Mouse (Mus musculus) MEL (cell line): ENCODE measurements around the gene Rpap1. TPM values are rescaled to one million over a fixed set of nuclear protein-coding genes. Genes with fewer than 3 reads are reported as not detected.
A peak's percentile ranks its signal among the peaks of the same experiment; 100 is the strongest.

Experiments
- DNase-seq: peaks from one replicate; pipeline ENCODE4 v3.0.0; 2011; ENCODE audit warnings: low read depth, low spot score
- H3K27ac ChIP-seq: 2 replicates; pipeline ENCODE4 v1.5.1; 2012; ENCODE audit warnings: low read depth, mild to moderate bottlenecking, control low read depth, low read length, moderate library complexity; ENCODE audit not compliant: control insufficient read depth
- H3K27me3 ChIP-seq, 2 experiments: fragments of 150-350 bp in 1 of 2; sonication (generic) in 1 of 2; 2 replicates each; pipeline ENCODE4 v1.6.1; 2012; ENCODE audit warnings: low read length in 2 of 2, mild to moderate bottlenecking in 2 of 2, improper control_type of control experiment in 1 of 2, moderate library complexity in 1 of 2; ENCODE audit not compliant: insufficient read depth in 2 of 2, control insufficient read depth in 1 of 2
- H3K36me3 ChIP-seq, 2 experiments: 2 replicates each; pipeline ENCODE4 v1.6.1; 2012 to 2014; ENCODE audit warnings: low read length in 2 of 2, improper control_type of control experiment in 1 of 2, inconsistent platforms in 1 of 2, mild to moderate bottlenecking in 1 of 2; ENCODE audit not compliant: insufficient read depth in 2 of 2, control insufficient read depth in 1 of 2
- H3K4me1 ChIP-seq, 2 experiments: fragments of 150-350 bp in 1 of 2; sonication (generic) in 1 of 2; 2 replicates each; pipeline ENCODE4 v1.6.1; 2012; ENCODE audit warnings: low read length in 2 of 2, improper control_type of control experiment in 1 of 2, mild to moderate bottlenecking in 1 of 2; ENCODE audit not compliant: insufficient read depth in 2 of 2, control insufficient read depth in 1 of 2
- H3K4me3 ChIP-seq, 2 experiments: fragments of 150-350 bp in 1 of 2; sonication (generic) in 1 of 2; 2 replicates each; pipeline ENCODE4 v1.5.1; 2012; ENCODE audit warnings: low read depth in 2 of 2, low read length in 2 of 2, mild to moderate bottlenecking in 2 of 2, moderate library complexity in 2 of 2, control low read depth in 1 of 2, improper control_type of control experiment in 1 of 2; ENCODE audit not compliant: control insufficient read depth in 1 of 2, insufficient read depth in 1 of 2
- H3K79me2 ChIP-seq: 2 replicates; pipeline ENCODE4 v1.6.1; 2012; ENCODE audit warnings: mild to moderate bottlenecking, low read length, moderate library complexity; ENCODE audit not compliant: control insufficient read depth, poor library complexity, insufficient read depth
- H3K9ac ChIP-seq: 2 replicates; pipeline ENCODE4 v1.6.1; 2012; ENCODE audit warnings: low read depth, mild to moderate bottlenecking, control low read depth, low read length, moderate library complexity; ENCODE audit not compliant: control insufficient read depth, poor library complexity, severe bottlenecking
- H3K9me3 ChIP-seq: fragments of 150-350 bp; sonication (generic); replicated peaks from 2 replicates; pipeline ENCODE4 v1.6.1; 2012; ENCODE audit warnings: mild to moderate bottlenecking, low read length, improper control_type of control experiment, moderate library complexity; ENCODE audit not compliant: insufficient read depth
- BHLHE40 ChIP-seq: IDR thresholded peaks from 2 replicates; pipeline ENCODE4 v1.6.1; 2012; ENCODE audit warnings: low read depth, mild to moderate bottlenecking, inconsistent platforms, low read length, improper control_type of control experiment, borderline replicate concordance
- CHD1 ChIP-seq: IDR thresholded peaks from 2 replicates; pipeline ENCODE4 v1.6.1; 2012; ENCODE audit warnings: low read depth, mild to moderate bottlenecking, inconsistent platforms, low read length, improper control_type of control experiment
- HCFC1 ChIP-seq: IDR thresholded peaks from 2 replicates; pipeline ENCODE4 v1.6.1; 2012; ENCODE audit warnings: low read depth, mild to moderate bottlenecking, inconsistent platforms, low read length, improper control_type of control experiment, moderate library complexity
- JUND ChIP-seq: IDR thresholded peaks from 2 replicates; pipeline ENCODE4 v1.6.1; 2011; ENCODE audit warnings: low read depth, mild to moderate bottlenecking, improper control_type of control experiment, low read length
- KAT2A ChIP-seq: conservative IDR thresholded peaks from 2 replicates; pipeline ENCODE4 v1.6.1; 2012; ENCODE audit warnings: low read depth, low read length, improper control_type of control experiment, inconsistent platforms
- MAFK ChIP-seq: IDR thresholded peaks from 2 replicates; pipeline ENCODE4 v1.6.1; 2011; ENCODE audit warnings: low read depth, mild to moderate bottlenecking, low read length, improper control_type of control experiment, borderline replicate concordance
- MAX ChIP-seq: IDR thresholded peaks from 2 replicates; pipeline ENCODE4 v1.6.1; 2011; ENCODE audit warnings: low read length, improper control_type of control experiment
- MAZ ChIP-seq: IDR thresholded peaks from 2 replicates; pipeline ENCODE4 v1.6.1; 2012; ENCODE audit warnings: low read depth, mild to moderate bottlenecking, inconsistent platforms, low read length, improper control_type of control experiment
- MXI1 ChIP-seq: IDR thresholded peaks from 2 replicates; pipeline ENCODE4 v1.6.1; 2011; ENCODE audit warnings: mild to moderate bottlenecking, low read depth, low read length, improper control_type of control experiment
- MYB ChIP-seq: IDR thresholded peaks from 2 replicates; pipeline ENCODE4 v1.6.1; 2011; ENCODE audit warnings: mild to moderate bottlenecking, low read depth, low read length, improper control_type of control experiment
- MYC ChIP-seq: IDR thresholded peaks from 2 replicates; pipeline ENCODE4 v1.6.1; 2011; ENCODE audit warnings: low read depth, mild to moderate bottlenecking, low read length, improper control_type of control experiment, moderate library complexity
- NELFE ChIP-seq: IDR thresholded peaks from 2 replicates; pipeline ENCODE4 v1.6.1; 2011; ENCODE audit warnings: low read depth, low read length, improper control_type of control experiment
- NRF1 ChIP-seq: IDR thresholded peaks from 2 replicates; pipeline ENCODE4 v1.6.1; 2014; ENCODE audit warnings: low read depth, mild to moderate bottlenecking, inconsistent platforms, low read length, improper control_type of control experiment, moderate library complexity; ENCODE audit not compliant: poor library complexity, insufficient read depth, severe bottlenecking
- POLR2A ChIP-seq, 2 experiments: IDR thresholded peaks; 2 replicates each; pipeline ENCODE4 v1.6.1; 2011 to 2012; ENCODE audit warnings: low read length in 2 of 2, mild to moderate bottlenecking in 2 of 2, control low read depth in 1 of 2, improper control_type of control experiment in 1 of 2, low read depth in 1 of 2, moderate library complexity in 1 of 2; ENCODE audit not compliant: control insufficient read depth in 1 of 2, insufficient read depth in 1 of 2, poor library complexity in 1 of 2
- RCOR1 ChIP-seq: IDR thresholded peaks from 2 replicates; pipeline ENCODE4 v1.6.1; 2012; ENCODE audit warnings: low read depth, mild to moderate bottlenecking, inconsistent platforms, low read length, improper control_type of control experiment
- SIN3A ChIP-seq: IDR thresholded peaks from 2 replicates; pipeline ENCODE4 v1.6.1; 2012; ENCODE audit warnings: low read length, improper control_type of control experiment, inconsistent platforms
- TCF12 ChIP-seq: IDR thresholded peaks from 2 replicates; pipeline ENCODE4 v1.6.1; 2014; ENCODE audit warnings: low read depth, mild to moderate bottlenecking, inconsistent platforms, low read length, improper control_type of control experiment, moderate library complexity
- UBTF ChIP-seq: IDR thresholded peaks from 2 replicates; pipeline ENCODE4 v1.6.1; 2012; ENCODE audit warnings: low read depth, mild to moderate bottlenecking, inconsistent platforms, low read length, improper control_type of control experiment, moderate library complexity, borderline replicate concordance; ENCODE audit not compliant: insufficient read depth
- USF1 ChIP-seq: IDR thresholded peaks from 2 replicates; pipeline ENCODE4 v1.6.1; 2014; ENCODE audit warnings: low read depth, mild to moderate bottlenecking, inconsistent platforms, low read length, improper control_type of control experiment, moderate library complexity
- ZC3H11A ChIP-seq: IDR thresholded peaks from 2 replicates; pipeline ENCODE4 v1.6.1; 2012; ENCODE audit warnings: low read depth, mild to moderate bottlenecking, inconsistent platforms, low read length, improper control_type of control experiment
- ZKSCAN1 ChIP-seq: IDR thresholded peaks from 2 replicates; pipeline ENCODE4 v1.6.1; 2012; ENCODE audit warnings: low read depth, mild to moderate bottlenecking, inconsistent platforms, low read length, improper control_type of control experiment, moderate library complexity
- polyA plus RNA-seq, 2 experiments: library from polyadenylated mRNA; stranded (reverse) in 1 of 2; unstranded in 1 of 2; fragments of >175 nt in 1 of 2; fragments of >200 nt in 1 of 2; gene quantifications; 2 replicates each; pipeline versions ENCODE4 v1.2.1 to v1.2.4; 2012; ENCODE audit warnings: low replicate concordance in 2 of 2, low read depth in 1 of 2; ENCODE audit not compliant: insufficient read length in 2 of 2, insufficient read depth in 1 of 2, missing spikeins in 1 of 2
- total RNA-seq: library from RNA; depleted of rRNA; stranded (reverse); fragments of 300-350 nt; gene quantifications from 2 replicates; pipeline ENCODE4 v1.2.3, GENCODE M21; 2012

The Rpap1 gene
- total and polyA plus RNA-seq, 3 experiments = 12.9 to 26.8 TPM; not detected in 1

- H3K79me2 ChIP-seq = peaks cover 3% of the 10 kb centered on the region; the same call in 1 of the 2 replicates
- no peak for TF ChIP-seq HCFC1
- TF ChIP-seq MYC = no peak
- no peak for TF ChIP-seq MXI1
- no peak for TF ChIP-seq JUND
- no peak for TF ChIP-seq ZKSCAN1
- TF ChIP-seq SIN3A = no peak
- no peak for TF ChIP-seq NRF1
- no peak for TF ChIP-seq NELFE
- no peak for TF ChIP-seq UBTF
- TF ChIP-seq POLR2A (IDR thresholded peaks at IDR 0.05; ENCODE audit: control insufficient read depth in 1 of 2, insufficient read depth in 1 of 2, low read depth in 1 of 2, low read length in 2 of 2, poor library complexity in 1 of 2) = no peak
- TF ChIP-seq MYB = no peak
- no peak for TF ChIP-seq MAX
- TF ChIP-seq RCOR1 = no peak
- no peak for TF ChIP-seq MAZ
- no peak for TF ChIP-seq MAFK
- peaks cover 2 to 12% of the 10 kb centered on the region in 2 experiments; a peak in 3 of 4 replicates for H3K4me1 ChIP-seq
- no peaks in the 10 kb centered on the region for H3K9me3 ChIP-seq
- H3K4me3 ChIP-seq = peak within 1 kb of the TSS in 1 of 2 experiments; percentile 19; a peak in 1 of 4 replicates
- H3K27me3 ChIP-seq = peaks cover 0 to 5% of the 10 kb centered on the region in 2 experiments; a peak in 2 of 4 replicates
- H3K36me3 ChIP-seq = 0 out of 4 replicates have a peak, but pooled peaks cover 0 to 4% of the 10 kb centered on the region in 2 experiments
- DNase-seq = no peak
- no peak within 1 kb of the TSS for H3K9ac ChIP-seq
- no peak within 1 kb of the TSS for H3K27ac ChIP-seq
Measured at GRCm38 (mm10) chr2:119797279-119797783, 10.0 kb upstream of the Rpap1 start, which contains the start of gene Tyro3. Gene Tyro3 (plus strand): TSS chr2:119797733.

- TF ChIP-seq KAT2A (no peak), BHLHE40 (no peak), MYB (no peak), MAFK (no peak), ZC3H11A (no peak), MAX (no peak), TCF12 (no peak), USF1 (no peak), NRF1 (no peak), CHD1 (no peak), MAZ (no peak)
- peaks cover 1% of the 10 kb centered on the region for H3K79me2 ChIP-seq
- no peak overlapping the region for H3K4me3 ChIP-seq
- H3K27me3 ChIP-seq = peaks cover 0 to 5% of the 10 kb centered on the region in 2 experiments; a peak in 2 of 4 replicates
- no peak overlapping the region for H3K27ac ChIP-seq
- H3K9ac ChIP-seq = no peak overlapping the region
- H3K36me3 ChIP-seq = peaks cover 0 to 5% of the 10 kb centered on the region in 2 experiments; a peak in 1 of 4 replicates
- no peaks in the 10 kb centered on the region for H3K9me3 ChIP-seq
- DNase-seq = no peak
- peaks cover 0 to 6% of the 10 kb centered on the region in 2 experiments; a peak in 2 of 4 replicates for H3K4me1 ChIP-seq
Measured at GRCm38 (mm10) chr2:119789996-119790395, 2.7 kb upstream of the Rpap1 start.
